Mouse (Mus musculus) intestine, embryonic 14.5 days (tissue): ENCODE data around the gene Hnf1a. TPM values are rescaled to one million over a fixed set of nuclear protein-coding genes. Genes with fewer than 3 reads are reported as not detected.

ENCODE experiments used
- ATAC-seq: fragments of 200-750 bp; cut with Nextera tagmentation; replicated peaks from 2 replicates; pipeline ENCODE4 v1.8.0; 2017; ENCODE audit warnings: low read depth, moderate number of reproducible peaks, moderate TSS enrichment, moderate library complexity; ENCODE audit not compliant: low FRiP score, low TSS enrichment
- DNase-seq: peaks from one replicate; pipeline ENCODE4 v3.0.0-alpha.2; 2018; ENCODE audit warnings: low spot score
- H3K27ac ChIP-seq: fragments of 300-500 bp; sonication (generic); 2 replicates; pipeline ENCODE4 v1.5.1; 2014; ENCODE audit warnings: low read depth, mild to moderate bottlenecking, control low read depth
- H3K27me3 ChIP-seq: fragments of 300-500 bp; sonication (generic); replicated peaks from 2 replicates; pipeline ENCODE4 v1.6.1; 2014; ENCODE audit warnings: low read length, control low read depth; ENCODE audit not compliant: control insufficient read depth, insufficient read depth
- H3K36me3 ChIP-seq: fragments of 300-500 bp; sonication (generic); 2 replicates; pipeline ENCODE4 v1.6.1; 2014; ENCODE audit warnings: low read length, control low read depth; ENCODE audit not compliant: control insufficient read depth, insufficient read depth
- H3K4me1 ChIP-seq: fragments of 300-500 bp; sonication (generic); replicated peaks from 2 replicates; pipeline ENCODE4 v1.6.1; 2014; ENCODE audit warnings: low read length, control low read depth, mixed read lengths; ENCODE audit not compliant: control insufficient read depth, insufficient read depth
- H3K4me2 ChIP-seq: fragments of 300-500 bp; sonication (generic); 2 replicates; pipeline ENCODE4 v1.6.1; 2014; ENCODE audit warnings: low read length
- H3K4me3 ChIP-seq: fragments of 300-500 bp; sonication (generic); 2 replicates; pipeline ENCODE4 v1.5.1; 2014; ENCODE audit warnings: low read depth, low read length, control low read depth, mixed read lengths
- H3K9ac ChIP-seq: fragments of 300-500 bp; sonication (generic); 2 replicates; pipeline ENCODE4 v1.6.1; 2014; ENCODE audit warnings: mild to moderate bottlenecking, low read length
- H3K9me3 ChIP-seq: fragments of 300-500 bp; sonication (generic); 2 replicates; pipeline ENCODE4 v1.6.1; 2016; ENCODE audit warnings: low read length, control low read depth; ENCODE audit not compliant: control insufficient read depth
- WGBS: fragments of 180-500 bp; shearing (Covaris S2); extraction: QIAGEN DNeasy Blood & Tissue Kit; methylation state at CpG from one replicate; pipeline ENCODE4 v1.1.7; 2014; 5-methylcytosine and 5-hydroxymethylcytosine counted together
- polyA plus RNA-seq: library from polyadenylated mRNA; unstranded; fragments of >200 nt; fragmentation: Nextera tagmentation; extraction: Ambion mirVana; gene quantifications from 2 replicates; pipeline ENCODE4 v1.2.1, GENCODE M21; 2014

The Hnf1a gene
- polyA plus RNA-seq, 1 experiment from 2014 or later: 10.0 TPM

DNA sequence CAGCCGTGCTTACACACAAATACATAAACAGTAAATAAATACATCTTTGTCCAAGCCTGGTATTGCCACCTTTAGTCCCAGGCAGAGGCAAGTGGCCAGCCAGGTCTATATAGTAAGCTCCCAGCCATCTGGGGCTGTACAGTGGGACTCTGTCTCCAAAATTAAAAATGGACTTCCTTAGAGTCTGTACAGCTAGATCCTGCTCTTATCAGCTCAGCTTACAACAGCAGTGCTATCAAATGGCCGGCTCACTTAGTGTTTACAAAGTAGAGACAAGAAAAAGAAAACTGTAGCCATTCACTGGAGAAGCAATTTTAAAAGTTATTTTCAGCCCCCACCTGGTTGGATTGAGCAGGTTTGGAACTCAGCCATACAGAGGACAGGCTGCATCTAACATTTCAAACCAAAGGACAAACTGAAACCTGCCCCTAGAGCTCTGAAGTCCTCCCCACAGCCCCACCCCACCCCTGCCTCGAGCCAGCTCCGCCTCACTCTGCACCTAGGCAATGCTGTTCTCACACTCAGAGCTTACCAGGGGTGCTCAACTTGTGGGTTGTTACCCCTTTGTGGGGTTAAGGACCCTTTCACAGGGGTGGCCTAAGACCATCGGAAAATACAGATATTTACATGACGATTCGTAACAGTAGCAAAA, 6.5 kb downstream of the Hnf1a start:
- Histone ChIP-seq H3K4me3 (0 out of 2 replicates have a peak overlapping the region, but pooled peaks have one; percentile 6), H3K4me1 (no peaks in the 10 kb centered on the region; the same call in 1 of the 2 replicates), H3K27ac (peak overlapping the region; percentile 69), H3K27me3 (no peaks in the 10 kb centered on the region), H3K9me3 (no peaks in the 10 kb centered on the region), H3K36me3 (no peaks in the 10 kb centered on the region), H3K4me2 (peak overlapping the region; percentile 27), H3K9ac (no peak overlapping the region)
- WGBS: 35% methylated on average over 7 of the region's 7 CpGs
- peak; percentile 51; the same call in 1 of the 2 replicates for ATAC-seq
- no peak for DNase-seq

DNA sequence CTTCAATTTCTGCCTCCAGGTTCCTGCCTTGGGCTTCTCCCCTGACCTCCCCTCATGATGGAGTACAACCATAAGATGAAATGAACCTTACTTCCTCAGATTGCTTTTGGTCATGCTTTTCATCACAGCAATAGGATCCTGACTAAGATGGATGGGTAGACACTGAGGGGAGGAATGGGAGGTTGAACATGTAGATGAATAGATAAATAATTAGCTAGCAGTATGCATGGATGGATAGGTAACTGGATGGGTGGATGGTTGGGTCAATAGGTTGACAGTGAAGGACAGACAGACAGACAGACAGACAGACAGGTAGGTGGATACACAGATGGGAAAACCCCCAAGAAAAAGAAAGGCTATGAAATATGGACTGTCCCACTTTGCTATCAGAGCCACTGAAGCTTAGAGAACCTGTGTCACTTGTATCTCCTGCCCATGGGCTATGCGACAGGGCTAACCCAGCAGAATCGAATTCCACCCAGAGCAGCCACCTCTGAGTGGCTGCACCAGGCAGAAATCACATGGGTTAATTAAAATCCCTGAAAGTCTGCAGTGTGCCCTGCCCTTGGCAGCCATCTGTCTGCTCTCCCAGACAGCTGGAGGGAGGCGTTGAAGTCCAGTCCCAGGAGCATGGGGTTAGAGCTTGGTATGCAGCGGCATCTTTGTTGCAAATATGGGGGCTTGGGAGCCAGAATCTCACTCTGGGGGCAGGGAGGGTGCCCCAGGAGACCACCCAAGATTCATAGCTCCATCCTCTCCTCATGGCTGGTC, 9.1 kb downstream of the Hnf1a start:
- H3K9me3 ChIP-seq: no peaks in the 10 kb centered on the region
- no peak overlapping the region for H3K4me3 ChIP-seq
- H3K27me3 ChIP-seq: no peaks in the 10 kb centered on the region
- H3K4me1 ChIP-seq: no peaks in the 10 kb centered on the region; the same call in 1 of the 2 replicates
- no peaks in the 10 kb centered on the region for H3K36me3 ChIP-seq
- no peak for ATAC-seq
- H3K9ac ChIP-seq: no peak overlapping the region
- 52% methylated on average over 4 of the region's 4 CpGs for WGBS
- H3K4me2 ChIP-seq: no peak overlapping the region
- peak; percentile 47 for DNase-seq
- H3K27ac ChIP-seq: no peak overlapping the region

DNA sequence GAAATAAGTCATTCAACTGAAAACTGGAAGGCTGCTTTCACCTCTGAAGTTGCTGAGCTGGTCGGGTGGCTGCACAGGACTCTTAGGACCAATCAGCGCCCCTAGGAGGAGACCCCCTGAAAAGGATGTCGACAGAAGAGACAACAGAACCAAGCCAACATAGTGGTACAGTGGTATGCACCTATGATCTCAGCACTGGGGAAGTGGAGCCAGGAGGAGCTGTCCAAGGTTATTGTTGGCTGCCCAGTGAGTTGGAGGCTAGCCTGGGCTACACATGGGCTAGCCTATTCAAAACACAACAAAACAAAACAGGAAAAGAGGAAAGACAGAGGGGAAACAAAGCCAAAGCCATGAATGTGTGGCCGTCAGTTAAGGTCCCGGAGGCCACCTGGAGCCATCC, 12.8 kb downstream of the Hnf1a start:
- WGBS: 88% methylated on average over 5 of the region's 5 CpGs
- Histone ChIP-seq H3K4me2 (no peak overlapping the region), H3K27me3 (no peaks in the 10 kb centered on the region), H3K9me3 (no peaks in the 10 kb centered on the region), H3K27ac (no peak overlapping the region), H3K4me1 (no peaks in the 10 kb centered on the region), H3K36me3 (no peaks in the 10 kb centered on the region), H3K4me3 (no peak overlapping the region), H3K9ac (no peak overlapping the region)
- peak; percentile 47 for DNase-seq
- no peak for ATAC-seq

DNA sequence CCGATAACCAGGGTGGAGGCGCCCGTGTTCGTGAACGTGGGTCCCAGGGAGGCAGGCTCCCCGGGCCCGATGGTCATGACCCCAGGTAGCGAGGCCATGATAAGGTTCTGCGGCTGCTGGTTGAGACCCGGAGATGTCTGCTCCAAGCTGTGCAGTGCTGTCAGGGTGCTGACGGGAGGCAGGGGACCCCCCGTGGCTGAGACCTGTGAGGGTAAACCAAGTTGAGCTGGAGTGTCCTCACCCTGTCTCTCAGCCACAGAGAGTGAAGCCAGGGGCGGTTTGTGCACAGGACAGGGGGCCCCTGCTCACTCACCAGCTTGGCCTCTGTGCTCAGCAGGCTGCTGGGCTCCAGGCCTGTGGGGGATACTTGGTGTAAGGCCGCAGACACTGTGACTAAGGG, 17.6 kb downstream of the Hnf1a start:
- Histone ChIP-seq H3K4me1 (peaks cover 10% of the 10 kb centered on the region), H3K27ac (no peak overlapping the region), H3K4me2 (no peak overlapping the region), H3K36me3 (peaks cover 20% of the 10 kb centered on the region), H3K9ac (no peak overlapping the region), H3K27me3 (no peaks in the 10 kb centered on the region), H3K4me3 (no peak overlapping the region), H3K9me3 (no peaks in the 10 kb centered on the region)
- WGBS: 87% methylated on average over 14 of the region's 14 CpGs
- no peak for DNase-seq
- no peak for ATAC-seq

DNA sequence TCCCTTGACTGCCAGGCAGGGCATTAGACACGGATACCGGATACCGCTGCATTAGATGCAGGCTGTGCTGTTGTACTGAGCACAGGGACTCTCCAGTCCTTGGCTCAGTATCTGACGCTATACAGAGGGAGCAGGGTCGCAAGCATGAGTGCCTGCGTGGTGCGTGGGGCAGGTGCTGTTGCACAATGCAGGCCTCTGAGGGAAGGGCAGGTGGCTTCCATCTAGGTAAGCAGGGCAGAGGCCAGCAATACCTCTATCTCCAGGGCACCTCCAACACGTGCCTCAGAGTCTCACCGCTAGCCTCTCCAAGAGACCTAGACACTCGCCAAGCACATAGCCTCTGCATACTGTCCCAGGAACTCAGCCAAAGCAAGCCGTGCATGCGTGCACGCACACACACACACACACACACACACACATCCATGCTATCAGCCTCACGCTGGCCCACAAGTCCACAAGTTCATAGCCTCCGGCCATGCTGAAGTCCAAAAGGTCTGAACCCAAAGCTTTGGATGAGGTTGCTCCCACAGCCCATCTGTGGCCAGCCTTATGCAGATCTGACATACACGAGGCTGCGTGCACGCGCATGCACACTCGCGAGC, 19.5 kb downstream of the Hnf1a start:
- H3K27ac ChIP-seq: no peak overlapping the region
- H3K4me1 ChIP-seq: peaks cover 10% of the 10 kb centered on the region
- no peaks in the 10 kb centered on the region for H3K27me3 ChIP-seq
- peaks cover 40% of the 10 kb centered on the region for H3K36me3 ChIP-seq
- DNase-seq (no peak), ATAC-seq (no peak)
- H3K9me3 ChIP-seq: no peaks in the 10 kb centered on the region
- no peak overlapping the region for H3K4me2 ChIP-seq
- WGBS: 84% methylated on average over 21 of the region's 21 CpGs
- no peak overlapping the region for H3K4me3 ChIP-seq
- no peak overlapping the region for H3K9ac ChIP-seq

DNA sequence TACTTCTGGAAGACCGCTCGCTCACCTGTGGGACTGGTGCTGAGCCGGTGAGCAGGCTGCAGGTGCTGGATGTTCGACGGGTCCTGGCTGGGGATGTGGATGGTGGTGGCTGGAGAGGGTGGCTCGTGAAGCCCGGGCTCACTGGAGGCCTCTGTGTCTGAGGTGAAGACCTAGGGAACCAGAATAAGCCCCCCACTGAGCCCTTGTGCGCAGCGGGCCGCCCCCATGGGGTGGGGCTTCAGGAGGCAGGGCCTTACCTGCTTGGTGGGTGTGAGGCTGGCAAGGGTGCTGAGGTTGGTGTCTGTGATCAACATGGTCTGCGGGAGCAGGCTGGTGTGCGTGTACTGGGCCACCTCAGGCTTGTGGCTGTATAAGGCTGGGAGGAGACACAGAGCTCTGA, 20.2 kb downstream of the Hnf1a start:
- H3K9me3 ChIP-seq: no peaks in the 10 kb centered on the region
- peaks cover 10% of the 10 kb centered on the region for H3K4me1 ChIP-seq
- DNase-seq (no peak), ATAC-seq (no peak)
- H3K9ac ChIP-seq: no peak overlapping the region
- H3K36me3 ChIP-seq: peaks cover 47% of the 10 kb centered on the region
- no peaks in the 10 kb centered on the region for H3K27me3 ChIP-seq
- no peak overlapping the region for H3K27ac ChIP-seq
- H3K4me3 ChIP-seq: no peak overlapping the region
- no peak overlapping the region for H3K4me2 ChIP-seq
- WGBS: 73% methylated on average over 12 of the region's 12 CpGs

DNA sequence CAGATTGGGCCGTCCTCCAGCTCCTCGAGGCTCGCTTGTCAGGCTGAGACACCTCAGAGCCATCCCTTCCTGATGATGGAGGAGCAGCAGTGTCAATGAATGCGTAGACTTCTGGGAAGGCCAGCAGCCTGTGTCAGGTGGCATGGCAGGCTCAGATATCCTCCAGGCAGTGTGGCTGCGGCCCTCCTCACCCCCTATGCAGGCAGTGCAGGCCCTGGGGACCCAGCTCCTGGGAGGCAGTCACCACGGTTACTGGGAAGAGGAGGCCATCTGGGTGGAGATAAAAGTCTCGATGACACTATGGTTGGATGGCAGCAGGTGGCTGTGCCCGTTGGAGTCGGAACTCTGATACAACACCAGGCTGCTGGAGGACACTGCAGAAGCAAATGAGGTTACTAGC, 21.1 kb downstream of the Hnf1a start:
- no peak overlapping the region for H3K4me2 ChIP-seq
- no peaks in the 10 kb centered on the region for H3K9me3 ChIP-seq
- H3K27me3 ChIP-seq: no peaks in the 10 kb centered on the region
- DNase-seq: no peak
- H3K36me3 ChIP-seq: peaks cover 49% of the 10 kb centered on the region
- H3K4me3 ChIP-seq: no peak overlapping the region
- H3K4me1 ChIP-seq: peaks cover 10% of the 10 kb centered on the region
- no peak overlapping the region for H3K9ac ChIP-seq
- no peak for ATAC-seq
- WGBS: 67% methylated on average over 9 of the region's 9 CpGs
- H3K27ac ChIP-seq: no peak overlapping the region

DNA sequence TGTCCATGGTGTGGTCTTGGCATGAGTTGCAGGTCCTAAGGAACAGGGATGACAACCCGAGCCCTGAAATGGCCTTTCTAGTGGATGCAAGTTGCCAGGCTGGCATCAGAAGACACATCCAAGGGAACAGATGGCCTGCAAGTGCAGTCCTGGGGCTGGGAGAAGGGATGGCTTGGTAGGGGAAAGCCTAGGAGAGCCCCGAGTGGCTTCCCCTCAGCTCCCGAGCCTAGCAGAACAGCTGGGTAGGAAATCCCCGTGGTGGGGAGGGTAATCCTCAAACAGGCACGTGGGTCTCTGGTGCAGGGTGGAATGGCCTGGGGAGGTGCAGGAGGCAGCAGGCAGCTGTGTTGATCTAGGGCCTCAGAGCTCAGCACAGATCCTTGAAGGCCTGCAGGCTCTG, 21.6 kb downstream of the Hnf1a start:
- 49% methylated on average over 5 of the region's 5 CpGs for WGBS
- no peak overlapping the region for H3K27ac ChIP-seq
- peaks cover 10% of the 10 kb centered on the region for H3K4me1 ChIP-seq
- no peak overlapping the region for H3K4me2 ChIP-seq
- no peaks in the 10 kb centered on the region for H3K9me3 ChIP-seq
- DNase-seq (no peak), ATAC-seq (no peak)
- no peak overlapping the region for H3K9ac ChIP-seq
- H3K27me3 ChIP-seq: no peaks in the 10 kb centered on the region
- H3K36me3 ChIP-seq: peaks cover 49% of the 10 kb centered on the region
- H3K4me3 ChIP-seq: no peak overlapping the region
